Mouse (Mus musculus) heart, adult 8-10 months (tissue): ENCODE results near the gene Xpo6. TPM values are rescaled to one million over a fixed set of nuclear protein-coding genes. Genes with fewer than 3 reads are reported as not detected.

Experiments
- DNase-seq: peaks from one replicate; pipeline ENCODE4 v3.0.0; 2022; ENCODE audit warnings: low spot score
- total RNA-seq, 4 experiments: library from RNA; stranded (reverse); gene quantifications; 2 replicates each; pipeline ENCODE4 v1.2.4; 2022

Xpo6 gene
- total RNA-seq, 4 experiments from 2014 or later, result 12.3 to 22.8 (median 18.8) TPM

DNA sequence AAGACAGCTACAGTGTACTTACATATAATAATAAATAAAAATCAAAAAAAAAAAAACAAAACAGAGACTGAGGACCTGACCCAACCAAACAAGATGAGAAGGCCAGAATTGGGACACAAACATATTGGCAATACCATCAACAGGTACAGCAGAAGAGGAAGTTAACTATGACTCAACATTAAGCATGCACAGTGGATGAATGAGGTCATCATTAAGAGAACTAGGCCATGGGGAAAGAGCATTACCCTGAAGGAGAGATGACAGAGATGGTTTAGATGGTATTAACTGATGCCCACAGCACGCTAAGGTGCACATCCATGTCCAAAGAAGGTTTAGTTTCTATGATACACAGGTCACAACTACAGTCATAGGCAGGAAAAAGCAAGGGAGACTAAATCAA is 6.1 kb downstream of the Xpo6 start:
- no peak for DNase-seq

- DNase-seq, result no peak
Observed at GRCm38 (mm10) chr7:126191471-126191870, 8.8 kb downstream of the Xpo6 start.

GRCm38 (mm10) chr7:126189517-126189916 is 10.8 kb downstream of the Xpo6 start:
- DNase-seq, result no peak

DNA sequence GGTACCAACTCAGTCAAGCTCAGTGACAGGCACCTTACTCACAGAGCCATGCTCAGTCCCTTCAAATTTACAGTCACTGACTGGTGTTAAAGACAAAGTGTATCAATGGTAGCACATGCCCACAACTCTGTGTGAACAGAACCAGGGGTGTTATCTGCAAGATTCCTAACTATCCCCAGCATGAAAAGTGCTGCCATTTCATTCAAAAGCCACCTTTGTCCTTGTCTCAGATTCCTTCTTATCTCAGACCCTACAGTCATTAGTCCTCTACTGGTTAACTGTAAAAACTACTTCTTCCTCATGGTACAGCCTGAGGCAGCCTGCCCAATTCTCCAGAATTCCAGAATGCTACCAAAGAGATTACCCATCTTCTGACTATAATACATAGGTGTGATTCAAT is 14.3 kb downstream of the Xpo6 start:
- DNase-seq, result no peak

DNA sequence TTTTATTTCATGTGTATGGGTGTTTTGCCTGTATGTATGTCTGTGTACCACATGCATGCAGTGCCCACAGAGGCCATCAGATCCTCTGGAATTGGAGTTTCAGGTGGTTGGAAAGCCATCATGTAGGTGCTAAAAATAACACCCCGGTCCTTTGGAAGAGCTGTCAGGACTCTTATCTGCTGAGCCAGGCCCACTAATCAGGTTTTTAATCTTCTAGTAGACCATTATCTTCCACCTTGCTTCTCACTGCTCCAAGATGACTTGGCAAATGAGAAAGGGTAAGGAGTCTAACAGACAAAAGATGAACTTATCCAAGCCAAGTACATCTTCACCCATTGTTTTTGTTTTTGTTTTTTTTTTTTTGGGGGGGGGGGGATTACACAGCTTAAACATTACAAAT is 16.7 kb downstream of the Xpo6 start:
- DNase-seq, result no peak

DNA sequence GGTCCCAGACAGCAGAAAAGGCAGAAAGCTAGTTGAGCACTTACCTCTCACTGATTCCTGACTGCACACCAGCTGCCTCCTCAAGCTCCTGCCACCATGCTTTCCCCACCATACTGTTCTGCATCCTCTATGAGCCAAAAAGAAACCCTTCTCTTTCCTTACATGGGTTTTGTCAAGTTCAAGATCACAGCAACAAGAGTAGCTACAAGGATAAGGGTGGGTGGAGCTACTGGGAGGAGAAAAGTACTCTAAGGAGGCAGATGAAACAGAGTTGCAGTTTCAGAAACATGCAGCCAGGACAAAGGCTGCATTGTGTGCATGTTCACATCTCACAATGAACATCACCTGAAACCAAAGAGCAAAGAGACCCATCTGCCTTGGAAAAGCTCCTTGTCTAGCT is 18.8 kb downstream of the Xpo6 start:
- no peak for DNase-seq

- no peak for DNase-seq
Observed at GRCm38 (mm10) chr7:126180956-126181355, 19.3 kb downstream of the Xpo6 start.

DNA sequence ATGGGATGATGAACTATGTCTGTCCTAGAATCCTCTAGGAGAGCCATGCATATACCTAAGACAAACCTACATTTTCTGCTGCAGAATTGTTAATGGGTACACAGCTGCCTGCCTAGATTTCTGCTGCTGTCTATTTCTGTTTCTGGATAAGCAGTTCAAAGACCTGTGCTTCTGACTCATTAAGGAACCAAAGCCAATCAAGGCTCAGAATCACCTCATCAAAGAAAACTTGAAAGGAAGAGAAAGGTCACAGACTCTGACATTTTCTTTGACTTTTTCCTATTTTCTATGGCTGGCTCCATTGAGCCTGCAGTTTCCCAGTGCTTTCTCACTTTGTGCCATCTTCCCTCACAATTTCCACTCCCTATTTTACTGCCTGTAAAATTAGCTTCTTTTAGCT is 21.5 kb downstream of the Xpo6 start:
- no peak for DNase-seq

DNA sequence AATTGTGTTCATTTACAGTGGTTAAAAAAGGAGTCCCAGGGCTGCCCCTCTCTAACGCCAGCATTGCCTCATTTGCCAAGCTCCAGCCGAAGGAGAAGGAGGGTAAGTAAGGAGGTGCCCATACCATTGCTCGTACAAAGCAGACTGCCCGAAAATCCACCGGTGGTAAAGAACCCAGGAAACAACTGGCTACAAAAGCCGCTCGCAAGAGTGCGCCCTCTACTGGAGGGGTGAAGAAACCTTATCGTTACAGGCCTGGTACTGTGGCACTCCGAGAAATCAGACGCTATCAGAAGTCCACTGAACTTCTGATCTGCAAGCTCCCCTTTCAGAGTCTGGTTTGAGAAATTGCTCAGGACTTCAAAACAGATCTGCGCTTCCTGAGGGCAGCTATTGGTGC is 24.3 kb downstream of the Xpo6 start:
- DNase-seq, result no peak

- DNase-seq, result no peak
Observed at GRCm38 (mm10) chr7:126175456-126175855, 24.8 kb downstream of the Xpo6 start.

GRCm38 (mm10) chr7:126174863-126175262 is 25.4 kb downstream of the Xpo6 start:
- DNase-seq, result no peak

DNA sequence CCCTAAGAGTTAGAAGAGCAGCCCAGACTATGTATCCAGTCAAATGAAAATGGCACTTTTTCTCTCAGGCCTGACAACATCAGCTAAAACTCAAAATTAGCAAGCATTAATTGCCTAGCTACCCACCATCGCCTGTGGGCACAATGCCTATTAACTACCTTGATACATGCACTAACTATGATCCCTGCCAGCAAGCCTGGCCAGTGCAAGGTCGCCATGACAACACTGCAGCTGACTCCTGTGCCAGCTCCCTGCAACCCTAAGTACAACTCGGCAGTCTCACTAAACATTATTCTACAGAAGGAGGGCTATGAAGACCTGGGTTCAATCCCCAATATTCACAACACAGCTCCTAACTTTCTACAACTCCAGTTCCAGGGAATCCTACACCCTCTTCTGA is 28.3 kb downstream of the Xpo6 start:
- no peak for DNase-seq

DNA sequence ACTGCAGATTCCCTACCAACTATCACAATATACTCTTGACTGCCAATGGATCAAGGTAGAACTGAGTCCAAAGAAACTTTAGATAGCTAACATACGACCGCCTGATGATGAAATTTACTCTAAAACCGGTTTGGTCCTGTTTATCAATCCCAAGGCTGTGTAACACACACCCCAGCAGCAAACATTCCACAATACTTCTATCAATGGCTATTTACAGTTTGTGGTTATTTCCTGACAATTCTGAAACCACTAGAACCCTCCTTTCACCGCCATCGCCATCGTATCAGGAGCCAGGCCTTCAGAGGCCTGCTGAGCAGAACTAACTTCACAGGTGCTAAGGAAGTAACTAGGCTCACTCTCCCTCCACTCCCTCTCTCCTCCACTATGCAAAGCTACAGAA is 31.7 kb downstream of the Xpo6 start:
- no peak for DNase-seq

- DNase-seq, result no peak
Observed at GRCm38 (mm10) chr7:126167426-126167825, 32.9 kb downstream of the Xpo6 start.

- DNase-seq, result no peak
Observed at GRCm38 (mm10) chr7:126166571-126166970, 33.7 kb downstream of the Xpo6 start.

DNA sequence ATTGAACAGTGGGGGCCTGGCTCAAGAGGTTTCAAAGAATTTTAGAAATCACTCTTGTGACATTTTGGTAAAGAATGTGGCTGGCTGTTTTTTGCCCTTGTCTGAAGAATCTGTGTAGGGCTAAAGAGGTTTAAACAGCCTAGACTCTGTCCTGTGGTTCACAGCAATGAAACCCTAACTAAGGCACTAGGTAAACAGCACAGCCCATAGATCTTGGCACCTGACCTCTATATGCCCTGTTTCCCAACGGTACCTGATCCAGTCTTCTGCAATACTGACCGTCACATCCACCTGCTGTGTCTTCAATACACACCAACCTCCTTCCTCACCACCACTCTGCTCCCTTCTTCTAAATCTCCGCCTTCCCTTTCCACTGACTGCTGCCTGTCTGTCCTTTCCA is 42.1 kb downstream of the Xpo6 start:
- DNase-seq, result no peak

- no peak for DNase-seq
Observed at GRCm38 (mm10) chr7:126155746-126156145, 44.6 kb downstream of the Xpo6 start.

DNA sequence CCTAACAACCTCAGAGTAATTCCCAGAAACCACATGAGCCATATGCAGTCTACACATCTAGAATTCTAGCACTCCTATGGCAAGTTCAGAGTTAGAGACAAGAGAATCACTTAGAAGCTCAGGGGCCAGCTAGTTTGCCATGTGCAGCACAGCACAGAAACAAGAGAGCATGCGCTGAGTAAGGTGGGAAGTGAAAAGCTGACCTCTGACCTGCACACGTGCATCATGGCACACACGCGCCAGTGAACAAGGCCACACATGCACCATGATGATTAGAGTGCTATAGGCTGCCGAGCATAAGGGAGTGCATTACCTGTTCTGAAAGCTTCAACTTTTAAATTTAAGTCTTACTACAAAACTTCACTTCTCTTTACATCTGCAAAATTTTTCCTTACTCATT is 45.6 kb downstream of the Xpo6 start:
- DNase-seq, result no peak

- no peak for DNase-seq
Observed at GRCm38 (mm10) chr7:126152324-126152723, 48.0 kb downstream of the Xpo6 start.

- DNase-seq, result no peak
Observed at GRCm38 (mm10) chr7:126146156-126146555, 54.1 kb downstream of the Xpo6 start.

GRCm38 (mm10) chr7:126144364-126144763 is 55.9 kb downstream of the Xpo6 start:
- DNase-seq, result no peak

DNA sequence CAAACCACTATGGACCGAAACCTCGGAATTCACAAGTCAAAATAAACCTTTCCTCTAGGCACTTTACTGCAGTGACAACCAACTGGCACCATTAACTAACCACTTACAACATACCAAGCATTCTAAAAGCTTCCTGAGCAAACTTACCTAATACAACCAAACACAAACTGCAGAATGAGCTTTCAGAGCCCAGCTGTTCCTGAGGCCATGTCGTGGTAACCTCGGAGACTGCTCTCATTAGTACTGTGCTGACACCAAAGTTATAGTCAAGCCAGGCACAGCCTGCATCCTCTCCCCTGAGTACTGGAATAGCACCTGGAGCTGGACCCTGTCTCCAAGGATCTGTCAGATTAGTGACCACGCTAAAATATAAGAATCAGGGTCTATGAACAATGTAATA is 62.5 kb downstream of the Xpo6 start:
- no peak for DNase-seq

DNA sequence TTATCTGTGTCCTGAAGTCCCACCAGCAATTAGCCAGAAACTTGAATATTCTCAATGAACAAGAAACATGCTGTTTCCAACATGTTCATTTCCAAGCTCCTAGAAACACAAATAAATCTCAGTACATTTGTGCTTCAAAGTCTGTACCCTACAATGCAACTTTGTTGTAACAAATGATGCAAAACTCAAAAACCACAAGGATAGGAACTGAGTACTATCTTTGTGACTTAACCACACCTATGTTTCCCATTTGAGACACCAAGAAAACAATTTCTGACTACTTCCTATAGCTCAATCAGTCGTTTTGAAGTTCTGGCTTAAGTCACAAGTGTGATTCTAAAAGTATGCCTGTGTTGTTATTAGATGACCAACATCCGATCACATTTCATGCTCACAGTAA is 64.9 kb downstream of the Xpo6 start:
- DNase-seq, result no peak

GRCm38 (mm10) chr7:126134634-126135321 is 65.5 kb downstream of the Xpo6 start:
- DNase-seq, result no peak
